Mouse (Mus musculus): ENCODE measurements around the gene Ptpn3. TPM values are rescaled to one million over a fixed set of nuclear protein-coding genes. Genes with fewer than 3 reads are reported as not detected.
A peak's percentile ranks its signal among the peaks of the same experiment; 100 is the strongest.

The Ptpn3 gene
- polyA plus RNA-seq, 1 experiment from 2014 or later: 2.6 TPM

DNA sequence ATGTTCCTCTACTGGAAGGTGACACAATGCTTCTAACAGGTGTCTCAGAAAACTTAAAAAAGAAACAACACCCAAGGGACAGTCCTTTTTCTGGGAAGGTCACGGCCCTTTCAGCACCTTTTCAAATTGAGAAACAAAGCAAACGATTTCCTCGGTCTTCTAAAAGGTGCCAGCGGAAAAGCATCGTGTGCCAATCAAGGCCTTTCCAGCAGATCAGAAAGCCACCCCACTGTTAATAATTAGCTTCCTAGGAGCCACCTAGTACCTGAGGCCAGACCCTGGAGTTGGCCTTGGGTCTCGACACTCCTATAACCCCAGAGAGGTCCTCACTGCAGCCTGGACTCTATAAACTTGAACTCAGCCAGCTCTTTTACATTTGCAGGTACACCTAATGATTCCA is 19.0 kb downstream of the Ptpn3 start:
- 56% methylated on average over 6 of the region's 6 CpGs for WGBS
- Histone ChIP-seq H3K4me3 (replicated peaks; ENCODE audit: low read length) (no peak overlapping the region), H3K9ac (replicated peaks; ENCODE audit: low read depth, low read length) (no peak overlapping the region), H3K4me2 (ENCODE audit: low read length) (no peak overlapping the region), H3K27ac (ENCODE audit: low read length) (no peak overlapping the region), H3K4me1 (replicated peaks; ENCODE audit: control insufficient read depth, insufficient read depth, low read length) (no peaks in the 10 kb centered on the region), H3K36me3 (ENCODE audit: control insufficient read depth, insufficient read depth) (no peaks in the 10 kb centered on the region), H3K27me3 (replicated peaks; ENCODE audit: control insufficient read depth, insufficient read depth, low read length) (no peaks in the 10 kb centered on the region), H3K9me3 (ENCODE audit: control insufficient read depth, low read length) (no peaks in the 10 kb centered on the region)
- ATAC-seq: no peak

DNA sequence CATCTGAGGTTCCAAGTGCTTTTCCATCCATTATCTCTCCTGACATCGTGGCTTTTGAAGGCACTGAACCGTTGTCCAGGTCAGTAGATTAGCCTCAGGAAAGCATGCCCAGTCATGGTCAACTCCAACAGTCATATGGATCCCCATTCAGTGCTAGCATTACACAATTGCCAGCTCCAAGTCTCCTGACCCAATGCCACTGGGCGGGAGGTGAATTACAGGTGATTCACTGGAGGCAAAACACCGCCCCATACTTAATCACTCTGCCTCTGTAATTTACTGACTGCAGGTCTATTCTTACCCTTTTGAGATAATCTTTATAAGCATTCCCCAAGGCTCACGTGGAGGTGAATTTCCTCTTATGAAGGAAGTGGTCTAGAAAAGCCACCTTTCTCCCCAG is 19.5 kb downstream of the Ptpn3 start:
- WGBS: 85% methylated on average over 5 of the region's 5 CpGs
- Histone ChIP-seq H3K27me3 (replicated peaks; ENCODE audit: control insufficient read depth, insufficient read depth, low read length) (no peaks in the 10 kb centered on the region), H3K4me2 (ENCODE audit: low read length) (no peak overlapping the region), H3K4me3 (replicated peaks; ENCODE audit: low read length) (no peak overlapping the region), H3K9ac (replicated peaks; ENCODE audit: low read depth, low read length) (no peak overlapping the region), H3K4me1 (replicated peaks; ENCODE audit: control insufficient read depth, insufficient read depth, low read length) (no peaks in the 10 kb centered on the region), H3K9me3 (ENCODE audit: control insufficient read depth, low read length) (no peaks in the 10 kb centered on the region), H3K36me3 (ENCODE audit: control insufficient read depth, insufficient read depth) (no peaks in the 10 kb centered on the region), H3K27ac (ENCODE audit: low read length) (no peak overlapping the region)
- no peak for ATAC-seq

DNA sequence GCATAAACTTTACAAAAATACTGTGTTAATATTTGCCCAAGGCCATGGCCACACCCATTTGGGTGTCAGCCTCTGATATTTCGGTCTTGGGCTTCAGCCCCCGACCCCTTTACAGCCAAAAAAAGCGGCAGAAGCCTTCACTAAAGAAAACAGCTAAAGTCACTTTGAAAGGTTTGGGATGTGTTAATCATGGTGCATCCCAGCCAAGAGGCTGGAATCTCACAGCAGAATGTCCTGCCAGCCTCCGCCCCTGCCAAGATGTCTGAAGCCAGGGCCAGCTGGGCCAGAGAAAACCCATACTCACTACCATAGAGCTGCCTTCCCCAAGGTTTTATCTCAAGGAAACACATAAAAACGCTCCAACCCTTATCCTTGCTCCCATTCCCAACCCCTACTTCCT is 20.7 kb downstream of the Ptpn3 start:
- WGBS: 85% methylated on average over 5 of the region's 5 CpGs

DNA sequence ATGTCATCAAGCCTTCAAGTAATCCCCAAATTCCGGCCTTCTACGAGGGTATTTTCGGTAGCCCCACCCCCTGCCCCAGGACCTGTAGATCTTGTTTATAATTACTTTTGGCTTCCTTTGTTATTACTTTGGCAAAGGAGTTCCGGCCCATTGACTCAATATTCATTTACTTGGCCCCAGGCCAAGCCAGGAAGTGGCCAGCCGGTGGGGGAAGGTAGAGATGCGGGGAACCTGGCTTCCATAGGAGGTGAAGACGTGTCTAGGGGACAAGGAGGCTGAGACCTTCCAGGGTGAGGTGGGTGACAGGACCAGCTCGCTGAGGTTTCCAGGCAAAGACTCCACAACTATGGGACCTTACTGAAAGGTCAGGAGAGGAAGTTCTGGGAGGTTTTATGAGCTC is 22.4 kb downstream of the Ptpn3 start:
- peaks cover 4% of the 10 kb centered on the region for H3K4me1 ChIP-seq (replicated peaks; ENCODE audit: control insufficient read depth, insufficient read depth, low read length)
- WGBS: 25% methylated on average over 8 of the region's 8 CpGs

More for the DNA sequence above, 20.7 kb downstream of the Ptpn3 start:
- Histone ChIP-seq H3K27me3 (replicated peaks; ENCODE audit: control insufficient read depth, insufficient read depth, low read length) (no peaks in the 10 kb centered on the region), H3K27ac (ENCODE audit: low read length) (no peak overlapping the region), H3K9me3 (ENCODE audit: control insufficient read depth, low read length) (no peaks in the 10 kb centered on the region), H3K4me2 (ENCODE audit: low read length) (no peak overlapping the region), H3K36me3 (ENCODE audit: control insufficient read depth, insufficient read depth) (no peaks in the 10 kb centered on the region), H3K4me1 (replicated peaks; ENCODE audit: control insufficient read depth, insufficient read depth, low read length) (no peaks in the 10 kb centered on the region), H3K4me3 (replicated peaks; ENCODE audit: low read length) (no peak overlapping the region), H3K9ac (replicated peaks; ENCODE audit: low read depth, low read length) (no peak overlapping the region)
- no peak for ATAC-seq

DNA sequence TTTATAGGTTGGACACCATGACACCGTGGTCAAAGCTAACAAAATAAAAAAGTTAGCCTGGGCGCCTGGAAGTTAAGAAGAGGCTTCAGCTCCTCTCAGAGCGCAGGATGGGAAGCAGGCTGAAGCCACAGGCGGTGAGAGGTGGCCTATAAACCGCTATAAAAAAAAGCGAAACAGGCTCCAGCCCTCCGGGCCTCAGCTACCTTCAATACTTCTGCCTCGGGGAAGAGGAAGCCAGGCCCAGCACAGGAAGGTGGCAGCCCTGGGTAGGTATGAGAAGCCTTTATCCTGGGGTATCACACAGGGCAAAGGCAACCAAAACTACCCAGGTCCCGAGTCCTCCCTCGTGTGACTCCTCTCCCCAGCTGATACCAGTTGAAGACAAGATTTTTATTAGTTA is 22.8 kb downstream of the Ptpn3 start:
- Histone ChIP-seq H3K27ac (ENCODE audit: low read length) (no peak overlapping the region), H3K27me3 (replicated peaks; ENCODE audit: control insufficient read depth, insufficient read depth, low read length) (no peaks in the 10 kb centered on the region), H3K9ac (replicated peaks; ENCODE audit: low read depth, low read length) (no peak overlapping the region), H3K4me3 (replicated peaks; ENCODE audit: low read length) (no peak overlapping the region), H3K4me2 (ENCODE audit: low read length) (no peak overlapping the region), H3K36me3 (ENCODE audit: control insufficient read depth, insufficient read depth) (no peaks in the 10 kb centered on the region), H3K4me1 (replicated peaks; ENCODE audit: control insufficient read depth, insufficient read depth, low read length) (peaks cover 6% of the 10 kb centered on the region), H3K9me3 (ENCODE audit: control insufficient read depth, low read length) (no peaks in the 10 kb centered on the region)
- ATAC-seq: no peak
- 61% methylated on average over 10 of the region's 10 CpGs for WGBS

More for the DNA sequence above, 22.4 kb downstream of the Ptpn3 start:
- Histone ChIP-seq H3K27me3 (replicated peaks; ENCODE audit: control insufficient read depth, insufficient read depth, low read length) (no peaks in the 10 kb centered on the region), H3K4me2 (ENCODE audit: low read length) (no peak overlapping the region), H3K36me3 (ENCODE audit: control insufficient read depth, insufficient read depth) (no peaks in the 10 kb centered on the region), H3K9ac (replicated peaks; ENCODE audit: low read depth, low read length) (no peak overlapping the region), H3K4me3 (replicated peaks; ENCODE audit: low read length) (no peak overlapping the region), H3K27ac (ENCODE audit: low read length) (no peak overlapping the region), H3K9me3 (ENCODE audit: control insufficient read depth, low read length) (no peaks in the 10 kb centered on the region)
- ATAC-seq: no peak

DNA sequence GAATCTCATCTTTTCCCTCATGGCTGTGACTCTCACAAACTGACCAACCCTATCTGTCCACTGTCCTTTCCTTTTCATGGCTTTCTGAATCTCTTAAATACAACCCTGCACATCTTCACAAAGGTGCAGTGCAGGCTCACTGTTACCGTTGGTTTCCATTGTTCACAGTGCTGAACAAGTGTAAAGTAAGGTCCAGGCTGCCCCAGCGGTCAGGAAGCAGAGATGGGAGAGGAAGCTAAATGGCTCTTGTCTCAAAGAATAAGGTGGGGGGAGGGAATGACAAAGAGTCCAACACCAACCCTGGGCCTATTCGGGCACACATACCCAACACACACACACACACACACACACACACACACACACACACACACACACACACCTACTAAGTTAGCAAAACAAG is 24.0 kb downstream of the Ptpn3 start:
- Histone ChIP-seq H3K4me1 (replicated peaks; ENCODE audit: control insufficient read depth, insufficient read depth, low read length) (peaks cover 6% of the 10 kb centered on the region), H3K9me3 (ENCODE audit: control insufficient read depth, low read length) (no peaks in the 10 kb centered on the region), H3K27me3 (replicated peaks; ENCODE audit: control insufficient read depth, insufficient read depth, low read length) (no peaks in the 10 kb centered on the region), H3K9ac (replicated peaks; ENCODE audit: low read depth, low read length) (no peak overlapping the region), H3K4me2 (ENCODE audit: low read length) (no peak overlapping the region), H3K4me3 (replicated peaks; ENCODE audit: low read length) (no peak overlapping the region), H3K36me3 (ENCODE audit: control insufficient read depth, insufficient read depth) (no peaks in the 10 kb centered on the region), H3K27ac (ENCODE audit: low read length) (no peak overlapping the region)
- WGBS: 67% methylated on average over 3 of the region's 3 CpGs
- no peak for ATAC-seq

DNA sequence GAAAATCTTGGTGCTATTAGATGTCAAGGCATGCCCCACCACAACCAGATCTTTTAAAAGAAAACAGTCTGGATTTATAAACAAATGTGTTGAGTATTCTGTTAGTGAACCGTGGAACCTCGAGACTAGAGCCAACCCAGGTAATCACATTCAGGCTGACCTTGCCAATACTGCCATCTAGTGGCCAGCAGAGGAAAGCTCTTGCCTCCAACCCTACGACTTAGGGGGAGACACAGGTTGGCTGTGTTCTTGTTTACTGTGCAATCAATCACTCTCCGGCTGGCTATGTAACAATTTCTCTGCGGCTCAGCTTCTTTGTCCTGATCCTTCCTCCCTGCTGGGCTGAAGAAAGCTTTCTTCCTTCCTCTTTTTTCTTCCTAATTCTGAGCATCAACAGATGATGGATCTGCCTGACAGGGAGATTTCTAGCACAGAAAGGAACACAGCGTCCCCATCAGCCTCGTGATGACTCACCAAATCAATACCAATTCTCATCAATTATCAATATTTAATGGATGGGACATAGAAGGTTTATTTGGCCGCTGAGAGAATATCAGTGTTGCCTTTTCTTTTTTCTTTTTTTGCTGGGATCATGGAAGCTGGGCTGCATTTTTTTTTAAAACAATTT is 26.4 kb downstream of the Ptpn3 start:
- Histone ChIP-seq H3K27ac (ENCODE audit: low read length) (no peak overlapping the region), H3K9ac (replicated peaks; ENCODE audit: low read depth, low read length) (no peak overlapping the region), H3K9me3 (ENCODE audit: control insufficient read depth, low read length) (no peaks in the 10 kb centered on the region), H3K36me3 (ENCODE audit: control insufficient read depth, insufficient read depth) (no peaks in the 10 kb centered on the region), H3K27me3 (replicated peaks; ENCODE audit: control insufficient read depth, insufficient read depth, low read length) (no peaks in the 10 kb centered on the region), H3K4me2 (ENCODE audit: low read length) (peak overlapping the region; percentile 17; the same call in 1 of the 2 replicates), H3K4me1 (replicated peaks; ENCODE audit: control insufficient read depth, insufficient read depth, low read length) (peaks cover 9% of the 10 kb centered on the region), H3K4me3 (replicated peaks; ENCODE audit: low read length) (no peak overlapping the region)
- 5% methylated on average over 8 of the region's 8 CpGs for WGBS
- ATAC-seq: peak; percentile 89

DNA sequence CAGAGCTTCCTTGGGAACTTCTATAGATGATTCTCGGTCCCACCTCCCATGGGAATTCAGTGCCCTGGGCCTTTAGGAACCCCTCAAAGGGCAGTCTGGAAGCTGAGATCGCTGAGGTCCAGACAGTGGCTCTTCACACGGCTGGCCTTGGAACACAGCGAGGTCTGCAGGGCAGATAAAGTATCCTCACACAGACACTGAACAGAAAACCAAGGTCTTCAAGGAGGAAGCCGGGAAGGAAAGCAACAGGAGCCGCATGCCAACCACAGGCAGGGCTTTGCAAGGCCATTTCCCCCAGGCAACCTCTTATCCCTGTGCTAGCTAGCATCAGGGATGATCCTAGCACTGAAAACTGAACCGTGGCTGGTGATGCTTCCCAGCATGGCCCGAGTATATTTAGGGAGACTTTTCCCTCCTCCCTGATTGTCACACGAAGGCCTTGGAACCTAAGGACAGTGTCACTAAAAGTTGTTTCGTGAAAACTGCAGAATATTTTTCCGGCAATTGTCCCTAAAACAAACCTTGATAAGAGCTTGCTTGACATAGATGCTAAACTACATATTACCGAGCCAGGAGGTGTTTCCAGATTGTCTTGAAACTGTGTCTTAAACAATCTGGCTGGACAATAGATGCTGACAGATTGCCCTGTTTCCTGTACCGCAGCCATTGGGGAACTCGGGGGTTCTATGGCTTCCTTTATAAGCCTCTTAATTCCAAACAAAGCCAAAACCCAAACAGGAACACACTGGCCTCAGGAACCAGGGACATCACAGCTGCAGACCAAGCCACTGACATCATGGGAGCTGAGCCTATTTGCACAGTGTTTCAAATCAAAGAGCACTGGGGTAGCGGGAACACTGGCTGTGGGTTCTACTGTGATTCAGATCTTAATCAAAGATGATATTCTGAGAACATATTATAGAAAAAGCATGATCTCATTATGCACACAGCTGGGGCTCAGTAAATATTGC is 27.8 kb downstream of the Ptpn3 start:
- Histone ChIP-seq H3K27ac (ENCODE audit: low read length) (no peak overlapping the region), H3K36me3 (ENCODE audit: control insufficient read depth, insufficient read depth) (no peaks in the 10 kb centered on the region), H3K4me2 (ENCODE audit: low read length) (no peak overlapping the region), H3K27me3 (replicated peaks; ENCODE audit: control insufficient read depth, insufficient read depth, low read length) (no peaks in the 10 kb centered on the region), H3K9me3 (ENCODE audit: control insufficient read depth, low read length) (no peaks in the 10 kb centered on the region), H3K9ac (replicated peaks; ENCODE audit: low read depth, low read length) (no peak overlapping the region), H3K4me3 (replicated peaks; ENCODE audit: low read length) (no peak overlapping the region), H3K4me1 (replicated peaks; ENCODE audit: control insufficient read depth, insufficient read depth, low read length) (peaks cover 9% of the 10 kb centered on the region)
- 41% methylated on average over 15 of the region's 15 CpGs for WGBS
- no peak for ATAC-seq

DNA sequence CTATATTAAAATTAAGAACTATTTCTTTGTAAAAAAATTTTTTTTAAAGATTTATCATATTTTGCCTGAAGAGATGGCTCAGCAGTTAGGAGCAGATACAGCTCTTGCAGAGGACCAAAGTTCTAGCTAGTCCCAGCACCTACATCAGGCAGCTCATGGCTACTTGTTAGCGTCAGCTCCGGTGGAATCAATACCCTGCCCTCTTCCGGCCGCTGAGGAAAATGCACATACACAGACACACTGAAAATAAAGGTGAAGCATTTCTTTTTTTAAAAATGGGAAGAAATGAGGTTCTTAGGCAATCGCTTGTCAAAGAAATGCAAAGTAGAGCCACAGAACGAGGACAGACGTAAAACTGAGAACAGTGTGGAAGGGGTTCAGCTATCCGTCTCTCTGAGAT is 30.6 kb downstream of the Ptpn3 start:
- H3K27ac ChIP-seq (ENCODE audit: low read length): no peak overlapping the region
- no peak overlapping the region for H3K9ac ChIP-seq (replicated peaks; ENCODE audit: low read depth, low read length)
- peaks cover 9% of the 10 kb centered on the region for H3K4me1 ChIP-seq (replicated peaks; ENCODE audit: control insufficient read depth, insufficient read depth, low read length)
- H3K4me3 ChIP-seq (replicated peaks; ENCODE audit: low read length): no peak overlapping the region
- H3K36me3 ChIP-seq (ENCODE audit: control insufficient read depth, insufficient read depth): no peaks in the 10 kb centered on the region
- no peaks in the 10 kb centered on the region for H3K9me3 ChIP-seq (ENCODE audit: control insufficient read depth, low read length)
- H3K27me3 ChIP-seq (replicated peaks; ENCODE audit: control insufficient read depth, insufficient read depth, low read length): no peaks in the 10 kb centered on the region
- H3K4me2 ChIP-seq (ENCODE audit: low read length): no peak overlapping the region
- WGBS: 85% methylated on average over 8 of the region's 8 CpGs
- ATAC-seq: no peak
